Mouse (Mus musculus) liver, postnatal 0 days (tissue): ENCODE data around the gene Bpgm.

Experiments
- CTCF ChIP-seq: sonication (generic); IDR thresholded peaks from 2 replicates; pipeline ENCODE4 v1.5.1; 2016; ENCODE audit warnings: antibody characterized with exemption, low read depth
- EP300 ChIP-seq: IDR thresholded peaks from 2 replicates; pipeline ENCODE4 v1.6.1; 2016; ENCODE audit warnings: antibody characterized with exemption, low read depth, mild to moderate bottlenecking

GRCm38 (mm10) chr6:34439006-34439405, 37.0 kb upstream of the Bpgm start:
- TF ChIP-seq CTCF, result no peak
- no peak for TF ChIP-seq EP300
